Mouse (Mus musculus) ES-Bruce4 (cell line): ENCODE data around the gene Tas2r136.

ENCODE experiments used
- CTCF ChIP-seq: IDR thresholded peaks from one replicate; pipeline ENCODE4 v1.8.1; 2011; ENCODE audit warnings: low read depth, low read length
- EP300 ChIP-seq: IDR thresholded peaks from 2 replicates; pipeline ENCODE4 v1.6.1; 2011; ENCODE audit warnings: low read depth, low read length; ENCODE audit not compliant: insufficient read depth
- POLR2A ChIP-seq: IDR thresholded peaks from one replicate; pipeline ENCODE4 v1.8.1; 2011; ENCODE audit warnings: low read length; ENCODE audit not compliant: insufficient read depth

DNA sequence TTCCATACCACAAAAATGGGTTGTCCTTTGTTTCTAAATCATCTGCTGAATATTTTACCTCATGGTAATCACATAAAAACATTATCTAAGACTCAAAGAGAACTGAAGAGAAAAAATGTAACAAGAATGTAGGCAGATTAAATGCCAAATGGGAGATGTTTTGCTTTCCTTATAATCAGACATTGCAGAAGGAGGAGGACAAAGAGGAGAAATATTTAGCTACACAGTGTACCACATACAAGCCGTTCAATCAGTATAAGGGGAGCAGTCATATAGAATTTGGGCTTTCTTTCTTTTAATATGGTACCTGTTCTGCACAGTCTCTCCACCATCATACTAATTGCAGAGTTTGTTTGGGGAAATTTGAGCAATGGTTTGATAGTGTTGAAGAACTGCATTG lies 23.5 kb downstream of the Tas2r136 start, which contains the start of gene Tas2r124:
- no peak for TF ChIP-seq POLR2A
- no peak for TF ChIP-seq EP300
- TF ChIP-seq CTCF, result no peak
